Mouse (Mus musculus) frontal cortex, postnatal 25 days (tissue): Measurements from ENCODE around the gene Olfr1265.

Experiments
- DNase-seq, 2 experiments: peaks; one replicate each; pipeline ENCODE4 v3.0.0; 2022; ENCODE audit warnings: low spot score in 2 of 2

The Olfr1265 gene

GRCm38 (mm10) chr2:90035037-90035436, at the start of gene Olfr1265:
Gene Olfr1265, plus strand, starts transcription at chr2:90035337.
- no peak for DNase-seq

- no peak for DNase-seq
Measured at GRCm38 (mm10) chr2:89990921-89991320, 44.2 kb upstream of the Olfr1265 start, which contains the start of gene Olfr1261. Gene Olfr1261, plus strand, starts transcription at chr2:89991221.

GRCm38 (mm10) chr2:89999845-90000244, 35.3 kb upstream of the Olfr1265 start, which contains the start of gene Olfr1262:
Gene Olfr1262, plus strand, starts transcription at chr2:90000145.
- no peak for DNase-seq

GRCm38 (mm10) chr2:90011831-90012230, 23.3 kb upstream of the Olfr1265 start, which contains the start of gene Olfr1263:
Gene Olfr1263, plus strand, starts transcription at chr2:90012131.
- no peak for DNase-seq

- DNase-seq: no peak
Measured at GRCm38 (mm10) chr2:90025477-90025876, 9.7 kb upstream of the Olfr1265 start, which contains the start of gene Olfr1264. Gene Olfr1264, minus strand, starts transcription at chr2:90025577.

- DNase-seq: no peak
Measured at GRCm38 (mm10) chr2:90063494-90063893, 28.4 kb downstream of the Olfr1265 start, which contains the start of gene Olfr140. Gene Olfr140, minus strand, starts transcription at chr2:90063594.

GRCm38 (mm10) chr2:90070065-90070464, 34.9 kb downstream of the Olfr1265 start:
- DNase-seq: no peak
